ENCODE assay signal across 8 mouse cellular contexts in the genomic region with DNA sequence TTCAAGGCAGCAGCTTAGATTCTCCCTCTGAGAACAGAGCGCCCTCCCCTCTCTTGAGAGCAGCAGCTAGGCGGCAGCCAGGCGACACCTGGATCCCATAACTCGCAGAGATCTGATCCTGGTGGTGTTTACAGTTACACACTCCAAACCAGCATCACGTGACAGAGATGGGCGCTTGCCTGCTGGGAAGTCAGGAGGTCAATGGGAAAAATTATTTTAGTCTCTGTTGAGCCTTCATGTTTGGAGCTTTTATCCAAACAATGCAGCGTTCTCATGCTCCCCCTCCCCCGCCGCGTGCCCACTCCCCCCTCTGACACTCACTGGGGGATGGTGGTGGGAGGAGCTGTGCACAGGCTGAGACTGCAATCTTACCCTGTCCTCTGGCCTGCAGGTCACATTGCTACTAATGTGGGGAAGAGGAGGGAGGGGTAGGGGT. TPM values are rescaled to one million over a fixed set of nuclear protein-coding genes. Genes with fewer than 3 reads are reported as not detected.
A peak's percentile ranks its signal among the peaks of the same experiment; 100 is the strongest.
DNase-seq lines count a peak whose midpoint lies in the region; ATAC-seq and TF ChIP-seq lines count a peak whose summit lies in the region.

No protein-coding gene starts in this region.

- H3K36me3 ChIP-seq in heart, embryonic 10.5 days = no peaks in the 10 kb centered on the region
- no peaks in the 10 kb centered on the region for H3K36me3 ChIP-seq in kidney, embryonic 14.5 days (ENCODE audit: control insufficient read depth, insufficient read depth, low read length)
- no peaks in the 10 kb centered on the region for H3K36me3 ChIP-seq in stomach, postnatal 0 days (ENCODE audit: control insufficient read depth, insufficient read depth, low read length)

- peak; percentile 56 for TF ChIP-seq CTCF in stomach, postnatal 0 days (IDR thresholded peaks at IDR 0.05; ENCODE audit: low read depth)

- ATAC-seq in kidney, embryonic 14.5 days (ENCODE audit: low FRiP score, low TSS enrichment) = peak; percentile 93
- ATAC-seq in stomach, postnatal 0 days (ENCODE audit: low FRiP score, low TSS enrichment) = peak; percentile 73; the same call in 1 of the 2 replicates

- H3K4me1 ChIP-seq in heart, embryonic 10.5 days = peaks cover 28% of the 10 kb centered on the region
- peaks cover 24% of the 10 kb centered on the region for H3K4me1 ChIP-seq in kidney, embryonic 14.5 days (ENCODE audit: control insufficient read depth, insufficient read depth, low read length)
- H3K4me1 ChIP-seq in stomach, postnatal 0 days (replicated peaks; ENCODE audit: control insufficient read depth, insufficient read depth) = no peaks in the 10 kb centered on the region; the same call in 1 of the 2 replicates

- no peaks in the 10 kb centered on the region for H3K9me3 ChIP-seq in heart, embryonic 10.5 days
- no peaks in the 10 kb centered on the region for H3K9me3 ChIP-seq in kidney, embryonic 14.5 days (ENCODE audit: control insufficient read depth, low read length)
- H3K9me3 ChIP-seq in stomach, postnatal 0 days (ENCODE audit: control insufficient read depth, low read length) = no peaks in the 10 kb centered on the region

- no peak overlapping the region for H3K9ac ChIP-seq in kidney, embryonic 14.5 days (ENCODE audit: low read depth, low read length)
- H3K9ac ChIP-seq in stomach, postnatal 0 days (ENCODE audit: low read length) = no peak overlapping the region

- peak overlapping the region; percentile 78 for H3K27ac ChIP-seq in heart, embryonic 10.5 days
- H3K27ac ChIP-seq in kidney, embryonic 14.5 days (ENCODE audit: low read depth, low read length) = peak overlapping the region; percentile 76
- H3K27ac ChIP-seq in stomach, postnatal 0 days (replicated peaks) = peak overlapping the region; percentile 56; the same call in 1 of the 2 replicates

- TF ChIP-seq EP300 in stomach, postnatal 0 days (optimal IDR thresholded peaks at IDR 0.05) = no peak

- WGBS in heart, embryonic 10.5 days = 4% methylated on average over 10 of the region's 10 CpGs
- WGBS in kidney, embryonic 14.5 days = 4% methylated on average over 10 of the region's 10 CpGs
- WGBS in stomach, postnatal 0 days = 5% methylated on average over 10 of the region's 10 CpGs

- H3K4me3 ChIP-seq in heart, embryonic 10.5 days = peak overlapping the region; percentile 50
- H3K4me3 ChIP-seq in kidney, embryonic 14.5 days (ENCODE audit: low read length) = peak overlapping the region; percentile 10; the same call in 1 of the 2 replicates
- no peak overlapping the region for H3K4me3 ChIP-seq in stomach, postnatal 0 days (ENCODE audit: low read depth, low read length)

- peak; percentile 33 for DNase-seq in ES-CJ7 (ENCODE audit: low read depth, low spot score)
- peak; percentile 87 for DNase-seq in embryo, embryonic 10 days (ENCODE audit: low spot score)
- DNase-seq in heart, embryonic 10.5 days (ENCODE audit: low spot score) = no peak
- peak; percentile 90 for DNase-seq in lung, postnatal 10 days
- DNase-seq in stomach, postnatal 0 days (ENCODE audit: low spot score) = peak; percentile 50
- no peak for DNase-seq in right cerebral cortex, postnatal 25 days
- DNase-seq in thymus, postnatal 25 days = no peak

- no peaks in the 10 kb centered on the region; the same call in 1 of the 2 replicates for H3K27me3 ChIP-seq in heart, embryonic 10.5 days (ENCODE audit: insufficient read depth, poor library complexity, severe bottlenecking)
- no peaks in the 10 kb centered on the region for H3K27me3 ChIP-seq in kidney, embryonic 14.5 days (ENCODE audit: control insufficient read depth, insufficient read depth, low read length)
- no peaks in the 10 kb centered on the region for H3K27me3 ChIP-seq in stomach, postnatal 0 days (ENCODE audit: control insufficient read depth, insufficient read depth, low read length)

- peak overlapping the region; percentile 21 for H3K4me2 ChIP-seq in kidney, embryonic 14.5 days (replicated peaks; ENCODE audit: low read depth, low read length)
- H3K4me2 ChIP-seq in stomach, postnatal 0 days (replicated peaks; ENCODE audit: low read depth) = 0 out of 2 replicates have a peak overlapping the region, but pooled peaks have one; percentile 11

RNA-seq across cellular contexts. Expression of a gene that starts 10.8 kb away (rescaled TPM):
- 1.2 and 1.6 TPM in 2 replicates for polyA plus RNA-seq in heart, embryonic 10.5 days (2016; fragmentation: Nextera tagmentation; extraction: Ambion mirVana)
- 9.0 and 12.5 TPM in 2 replicates for polyA plus RNA-seq in kidney, embryonic 14.5 days (2014; fragmentation: Nextera tagmentation; extraction: Ambion mirVana)
- polyA plus RNA-seq in stomach, postnatal 0 days (2015; fragmentation: Nextera tagmentation; extraction: Ambion mirVana) = 9.0 and 11.0 TPM in 2 replicates

Comparison
In these comparisons a context has a peak if more than half of its experiments do, and no peak if none do; other contexts are left out.
1. DNase-seq: peak in ES-CJ7 (single experiment), embryo, embryonic 10 days (single experiment), lung, postnatal 10 days (single experiment) and stomach, postnatal 0 days (single experiment); none in heart, embryonic 10.5 days (single experiment), right cerebral cortex, postnatal 25 days (single experiment) and thymus, postnatal 25 days (single experiment).
2. Peak in every context shown above with its lines, with median percentiles within 50 percentile points of each other: H3K27ac ChIP-seq.